Mouse (Mus musculus) inflammation-experienced regulatory T-cells, adult 16 weeks (primary cell): ENCODE results near the gene Vmn1r228. TPM values are rescaled to one million over a fixed set of nuclear protein-coding genes. Genes with fewer than 3 reads are reported as not detected.

Source experiments
- polyA plus RNA-seq: library from polyadenylated mRNA; unstranded; fragments of 100-300 nt; shearing (Covaris generic); gene quantifications from one replicate; pipeline ENCODE4 v1.2.1, GENCODE M21; 2017

The Vmn1r228 gene
- polyA plus RNA-seq, result not detected

DNA sequence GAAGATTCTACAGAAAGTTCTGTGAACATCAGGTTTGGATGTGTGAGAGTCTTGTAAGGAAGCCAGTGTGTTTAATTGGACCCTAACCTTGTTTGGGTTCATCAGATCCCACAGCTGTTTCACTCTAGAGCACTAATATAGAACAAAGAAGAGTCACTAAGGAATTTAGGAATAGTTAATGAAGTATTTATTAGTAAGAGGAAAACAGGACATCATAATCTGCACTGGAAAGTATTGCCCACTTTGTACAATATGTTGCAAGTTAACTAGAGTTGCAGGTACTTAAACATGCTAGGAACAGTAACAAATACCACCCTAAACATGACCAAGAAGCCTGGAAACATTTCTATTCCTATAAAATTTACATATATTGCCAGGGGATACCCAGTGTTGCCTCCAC is at the start of gene Vmn1r228:
TSS of gene Vmn1r228 (minus strand) at position 101 of the 400 bp plus-strand sequence.

GRCm38 (mm10) chr17:20811255-20811654 is 25.3 kb upstream of the Vmn1r228 start, which contains the start of gene Vmn1r229:
Gene Vmn1r229 (plus strand): TSS chr17:20811555.

DNA sequence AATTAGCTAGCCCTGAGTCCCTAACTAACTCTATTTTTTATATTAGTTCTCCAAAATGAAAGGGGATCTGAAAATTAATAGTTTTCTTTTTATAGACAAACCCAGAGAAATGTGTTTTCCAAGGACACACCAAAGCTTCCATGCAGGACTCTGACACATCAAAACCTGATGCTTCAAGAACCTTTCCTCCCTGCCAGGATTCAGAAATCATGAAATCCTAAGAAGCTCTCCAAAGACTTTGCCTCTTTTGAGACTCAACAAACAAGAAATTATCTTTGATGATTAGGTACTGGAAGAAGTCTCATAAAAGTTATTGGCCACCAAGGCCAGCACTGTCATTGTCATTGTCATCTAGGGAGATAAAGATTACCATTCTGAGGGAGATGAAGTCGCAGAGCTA is 56.4 kb downstream of the Vmn1r228 start, which contains the start of gene Vmn1r227:
TSS of gene Vmn1r227 (plus strand) at position 301 of the 400 bp plus-strand sequence.

Other genes with a start within 250 kb of the Vmn1r228 start
- not detected for gene Vmn2r109, start 221.4 kb downstream of the Vmn1r228 start, polyA plus RNA-seq
- gene Vmn2r110, start 189.7 kb downstream of the Vmn1r228 start, polyA plus RNA-seq, result 0.05 TPM
- gene Fpr-rs3, start 161.3 kb downstream of the Vmn1r228 start, polyA plus RNA-seq, result not detected
- not detected for gene Vmn1r226, start 103.3 kb downstream of the Vmn1r228 start, polyA plus RNA-seq
- gene Vmn1r227, start 56.3 kb downstream of the Vmn1r228 start, polyA plus RNA-seq, result not detected
- gene Vmn1r229, start 25.4 kb upstream of the Vmn1r228 start, polyA plus RNA-seq, result not detected
- gene Vmn1r230, start 54.3 kb upstream of the Vmn1r228 start, polyA plus RNA-seq, result not detected
- not detected for gene Vmn1r231, start 118.9 kb upstream of the Vmn1r228 start, polyA plus RNA-seq
- not detected for gene Vmn1r232, start 133.6 kb upstream of the Vmn1r228 start, polyA plus RNA-seq
- 355 TPM for gene Ppp2r1a, start 159.2 kb upstream of the Vmn1r228 start, polyA plus RNA-seq
- 0.07 TPM for gene Vmn1r233, start 210.3 kb upstream of the Vmn1r228 start, polyA plus RNA-seq
- gene Zfp160, start 222.7 kb upstream of the Vmn1r228 start, polyA plus RNA-seq, result 23.7 TPM